Mouse (Mus musculus): ENCODE measurements at regions not wholly inside any gene's neighbourhood (a gene's known extent, or its start where the extent isn't known, plus 50 kb on each side); places are given as distances from the start of the nearest gene placed in this dataset.
A peak's percentile ranks its signal among the peaks of the same experiment; 100 is the strongest.

DNA sequence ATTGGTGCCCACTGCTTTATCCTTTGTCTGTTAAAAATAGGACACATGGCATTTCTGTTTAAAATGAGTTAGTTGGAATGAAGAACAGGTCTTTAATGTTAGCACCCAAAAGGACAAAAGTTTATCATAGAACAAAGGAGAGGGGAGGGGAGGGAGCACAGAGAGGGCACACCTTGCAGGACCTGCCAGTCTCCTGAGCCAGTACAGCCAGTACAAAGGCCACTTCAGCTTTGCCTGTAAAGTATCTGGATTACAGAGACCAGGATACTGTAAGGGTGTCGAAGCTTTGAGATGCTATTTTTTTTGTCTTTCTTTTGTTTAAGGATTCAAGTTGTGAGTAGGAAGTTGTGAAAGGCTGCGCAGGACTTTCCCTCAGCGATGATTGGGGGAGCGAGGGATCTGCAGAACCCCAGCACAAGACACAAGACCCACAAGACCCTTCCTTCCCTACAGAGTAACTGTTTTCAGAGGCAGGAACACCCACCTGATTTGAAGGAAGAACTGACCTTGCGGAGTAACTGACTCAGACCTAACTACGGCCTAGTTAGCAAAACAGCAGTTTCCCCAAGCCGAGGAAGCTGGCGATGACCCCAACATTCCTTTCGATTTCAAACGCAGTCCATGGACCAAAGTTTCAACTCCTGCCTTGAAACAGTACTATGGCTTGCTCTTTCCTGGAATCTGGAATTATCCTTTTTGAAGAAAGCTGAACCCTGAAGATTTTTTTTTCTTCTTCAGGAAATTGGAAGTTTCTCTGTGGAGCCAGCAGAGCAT lies 178.1 kb downstream of the Efnb2 start:
- DNase-seq: no peak

DNA sequence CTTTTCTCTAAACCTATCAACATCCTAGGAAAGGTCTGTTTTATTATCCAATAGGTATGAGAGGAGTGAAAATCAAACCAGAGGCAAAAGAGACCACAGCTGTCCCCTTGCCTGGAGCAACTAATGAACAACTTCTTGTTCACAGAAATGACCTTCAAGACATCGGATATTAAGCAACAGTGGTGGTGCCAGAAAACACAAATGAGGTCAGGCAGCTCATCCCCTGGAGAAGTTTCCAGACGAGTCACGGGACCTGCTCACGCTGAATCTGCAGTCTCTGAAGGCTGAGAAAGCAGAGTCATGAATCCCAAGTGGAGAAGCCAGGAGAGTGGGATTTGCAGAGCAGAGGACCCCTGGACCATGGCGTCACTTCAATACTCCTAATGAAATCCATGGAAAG lies 183.6 kb downstream of the Efnb2 start:
- no peak for DNase-seq

DNA sequence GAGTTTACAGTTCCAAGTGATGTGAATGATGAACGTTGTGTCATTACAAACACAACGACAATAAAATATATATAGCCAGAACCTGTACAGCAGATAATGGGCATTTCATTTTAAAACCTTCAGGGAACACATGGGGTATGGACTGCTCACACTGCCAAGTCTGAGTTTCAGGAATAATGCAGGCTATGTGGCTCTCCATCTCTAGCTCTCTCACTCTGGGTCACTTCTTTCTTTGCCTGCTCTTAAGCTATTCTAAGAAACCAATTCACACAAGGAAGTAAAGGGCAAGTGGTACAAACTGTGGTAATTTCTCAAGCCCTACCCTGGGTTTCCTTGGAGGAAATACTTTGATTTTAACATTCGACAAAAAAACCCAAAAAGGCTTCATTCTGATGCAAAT lies 192.5 kb downstream of the Efnb2 start:
- DNase-seq: no peak

DNA sequence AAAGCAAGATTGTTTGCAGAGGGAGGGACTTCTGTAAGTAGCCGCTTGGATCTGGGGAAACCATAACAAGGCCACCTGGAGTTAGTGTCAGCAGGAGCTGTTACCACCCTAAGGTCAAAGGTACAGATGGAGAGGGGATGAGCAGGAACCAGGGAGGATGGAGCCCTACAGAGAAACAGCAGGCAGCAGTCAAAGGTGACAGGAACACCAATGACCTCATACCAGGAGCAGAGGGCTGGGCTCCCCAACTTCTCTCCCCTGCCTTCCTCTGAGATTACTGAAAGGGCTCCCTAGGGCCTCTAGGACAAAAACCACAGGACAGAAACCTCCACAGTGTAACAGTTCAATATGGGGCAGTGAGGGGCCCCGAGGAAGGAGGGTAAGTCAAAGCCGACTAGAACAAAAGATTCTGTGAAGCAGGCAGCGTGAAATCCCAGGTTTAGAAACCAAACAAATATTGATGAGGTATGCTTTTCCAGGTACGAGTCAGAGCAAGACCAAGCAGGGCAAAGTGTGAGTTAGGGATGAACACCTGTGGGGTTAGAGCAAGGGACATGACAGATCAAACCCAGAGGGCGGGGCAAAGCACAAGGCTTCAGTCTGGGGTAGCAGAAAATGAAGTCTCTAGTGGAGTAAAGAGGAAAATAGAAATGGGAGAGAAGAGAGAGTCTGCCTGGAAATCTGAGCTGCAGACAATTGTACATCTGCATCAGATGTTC lies 194.4 kb downstream of the Efnb2 start:
- no peak for DNase-seq

DNA sequence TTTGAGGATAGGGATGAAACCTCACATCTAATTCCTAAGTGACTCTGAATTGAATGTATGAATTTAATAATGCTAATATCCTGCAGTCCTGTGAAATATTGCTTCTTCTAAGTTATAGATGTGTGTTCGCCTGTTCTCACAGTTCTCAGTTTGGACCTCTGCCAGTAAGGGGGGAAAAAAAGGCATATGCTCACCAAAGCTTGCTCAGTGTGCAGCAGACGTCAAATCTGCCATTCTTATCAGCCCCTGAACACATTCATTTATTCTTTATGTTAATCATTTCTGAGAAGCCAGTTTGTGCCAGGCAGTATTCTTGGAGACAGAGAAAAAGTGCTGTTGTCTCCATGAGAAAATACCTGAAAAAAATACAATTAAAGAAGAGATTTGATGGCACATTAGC lies 198.6 kb downstream of the Efnb2 start:
- DNase-seq: no peak

DNA sequence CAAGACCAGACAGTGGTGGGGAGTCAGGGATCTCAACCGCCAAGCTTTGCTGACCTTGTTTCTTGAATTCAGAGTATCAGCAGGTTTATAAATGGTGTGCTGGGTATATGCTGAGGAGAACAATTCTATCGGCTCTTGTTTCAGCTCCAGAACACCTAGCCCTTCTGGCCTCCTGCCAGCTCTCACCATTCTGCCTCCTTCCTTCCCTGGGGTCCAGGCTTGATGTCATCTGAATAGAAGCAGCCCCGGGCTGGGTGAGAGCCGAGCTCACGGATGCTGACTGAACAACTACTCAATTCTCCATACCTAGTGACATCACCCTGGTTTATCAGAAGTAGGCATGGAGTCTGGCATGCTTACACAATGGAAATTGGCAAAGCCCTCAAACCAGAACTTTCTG lies 203.5 kb downstream of the Efnb2 start:
- no peak for DNase-seq

DNA sequence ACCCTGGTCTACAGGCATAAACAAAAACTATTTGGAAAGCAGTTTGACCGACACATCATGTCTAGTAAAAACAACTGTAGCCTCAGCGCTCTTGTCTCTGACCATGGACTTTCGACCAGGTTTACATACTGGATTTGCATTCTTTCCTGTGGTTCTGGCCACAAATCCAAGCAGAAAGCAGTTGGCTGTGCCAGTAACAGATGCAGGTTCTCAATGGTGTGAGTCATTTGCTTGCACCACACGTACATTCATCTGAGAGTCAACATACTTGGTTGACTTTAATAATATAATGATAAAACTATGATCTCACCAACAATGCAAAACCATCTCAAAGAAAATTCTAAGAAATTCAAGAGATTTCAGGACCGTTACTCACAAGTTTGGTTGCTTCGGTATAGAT lies 207.1 kb downstream of the Efnb2 start:
- no peak for DNase-seq

DNA sequence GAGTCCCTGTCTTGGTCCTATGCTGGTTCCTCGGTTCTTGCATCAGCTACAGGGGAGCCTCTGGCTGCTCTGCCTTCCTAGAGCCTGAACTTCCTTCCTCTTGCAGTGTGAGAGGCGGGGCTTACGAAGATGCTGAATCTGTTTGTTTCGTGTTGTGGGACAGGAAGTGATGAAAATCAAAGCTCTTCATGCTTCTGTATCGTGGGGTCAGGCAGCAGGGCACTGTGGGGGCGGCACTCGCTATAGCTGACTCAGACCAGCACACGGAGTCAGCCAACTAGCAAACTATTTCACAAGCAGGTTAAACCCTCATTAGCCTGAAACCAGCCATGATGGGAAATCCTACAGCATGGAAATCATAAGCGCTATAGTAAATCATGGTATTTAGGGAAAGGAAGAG lies 208.8 kb downstream of the Efnb2 start:
- DNase-seq: no peak

DNA sequence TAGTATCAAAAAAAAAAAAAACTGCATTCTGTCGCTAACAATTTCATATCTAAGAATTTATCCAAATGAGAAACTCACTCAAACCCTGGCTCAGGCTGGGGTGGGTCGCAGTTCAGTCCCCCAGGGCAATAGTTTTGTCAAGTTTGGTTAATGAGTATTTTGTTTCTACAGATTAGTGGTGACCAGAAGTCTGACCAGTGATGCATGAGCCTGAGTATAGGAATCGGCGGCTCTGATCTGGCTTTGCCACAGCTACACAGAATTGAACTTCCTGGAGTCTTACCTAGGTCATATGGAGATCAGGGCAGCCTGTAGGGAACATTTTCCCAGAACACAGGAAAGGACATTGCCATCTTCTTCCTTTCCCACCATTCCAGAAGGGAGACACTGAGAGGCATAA lies 212.1 kb downstream of the Efnb2 start:
- no peak for DNase-seq

DNA sequence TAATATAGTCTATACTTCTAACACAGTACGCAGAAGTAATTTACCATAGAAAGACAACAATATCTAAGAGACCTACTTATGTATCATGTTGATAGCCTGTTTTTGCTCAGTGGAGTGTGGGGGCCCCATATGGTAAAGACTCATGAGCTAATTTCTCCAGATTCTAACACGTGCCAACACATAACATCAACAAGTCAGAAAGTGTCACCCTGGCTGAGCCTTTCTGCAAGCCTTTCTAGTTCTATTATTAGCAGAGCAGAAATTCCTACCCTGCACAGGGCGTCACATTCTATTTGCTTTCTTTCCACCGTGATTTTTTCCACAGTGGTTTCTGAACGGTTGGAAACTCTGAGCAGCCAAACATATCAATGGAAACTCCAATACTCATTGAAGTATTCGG lies 219.5 kb downstream of the Efnb2 start:
- DNase-seq: no peak

DNA sequence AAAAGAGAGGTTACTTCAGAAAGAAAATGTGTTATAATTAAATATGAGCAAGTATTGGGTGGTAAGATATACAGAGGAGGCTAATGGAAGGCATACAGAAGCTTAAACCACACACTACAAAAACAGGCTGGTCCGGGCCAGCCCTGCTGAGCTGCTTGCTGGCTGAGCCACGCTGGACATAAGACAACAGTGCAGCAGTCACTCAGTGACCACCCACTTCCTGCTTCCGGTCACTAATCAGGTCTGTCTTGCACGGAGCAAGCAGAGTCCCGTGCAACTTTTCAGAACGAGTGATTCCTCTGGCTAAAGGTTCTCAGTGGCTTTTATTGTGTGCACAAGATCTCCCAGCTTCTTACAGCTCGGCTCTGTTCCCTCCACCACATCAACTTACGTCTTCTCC lies 220.1 kb downstream of the Efnb2 start:
- no peak for DNase-seq

DNA sequence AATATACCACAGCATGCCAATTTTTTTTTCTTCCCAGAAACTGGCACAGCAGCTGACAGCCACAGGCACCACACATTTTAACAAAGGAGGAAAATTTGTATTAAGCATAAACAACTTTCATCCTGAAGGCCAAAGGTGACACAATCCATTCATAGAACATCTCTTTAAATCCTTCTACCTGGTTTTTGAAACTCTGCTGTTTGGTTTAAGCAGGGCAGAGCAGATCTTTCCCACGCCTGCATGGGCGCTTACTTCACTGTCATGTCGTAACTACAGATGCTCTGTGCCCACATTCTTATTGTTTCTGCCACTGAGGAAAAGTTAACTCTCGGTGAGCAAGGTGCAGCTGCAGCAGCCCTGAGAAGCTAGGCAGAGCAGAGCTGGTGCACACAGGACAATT lies 234.8 kb downstream of the Efnb2 start:
- DNase-seq: peak; percentile 8

DNA sequence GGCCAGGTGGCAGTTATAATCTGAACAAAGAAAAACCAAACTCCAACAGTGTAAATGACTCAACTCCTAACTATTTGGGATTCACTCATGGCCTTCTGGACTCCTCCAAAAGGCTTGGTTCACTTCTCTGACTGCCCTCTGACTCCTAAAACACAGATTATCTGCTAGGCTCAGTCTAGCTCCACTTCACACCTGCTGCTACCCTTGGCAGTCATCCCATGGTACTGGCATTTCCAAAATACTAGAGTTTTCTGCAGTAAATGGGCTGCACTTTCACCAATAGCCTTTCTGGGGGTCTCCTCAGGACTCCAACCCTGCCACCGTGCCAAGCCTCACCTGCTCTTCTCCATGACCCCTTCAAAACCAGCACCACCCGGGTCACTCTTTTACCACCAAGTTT lies 237.6 kb downstream of the Efnb2 start:
- no peak for DNase-seq

DNA sequence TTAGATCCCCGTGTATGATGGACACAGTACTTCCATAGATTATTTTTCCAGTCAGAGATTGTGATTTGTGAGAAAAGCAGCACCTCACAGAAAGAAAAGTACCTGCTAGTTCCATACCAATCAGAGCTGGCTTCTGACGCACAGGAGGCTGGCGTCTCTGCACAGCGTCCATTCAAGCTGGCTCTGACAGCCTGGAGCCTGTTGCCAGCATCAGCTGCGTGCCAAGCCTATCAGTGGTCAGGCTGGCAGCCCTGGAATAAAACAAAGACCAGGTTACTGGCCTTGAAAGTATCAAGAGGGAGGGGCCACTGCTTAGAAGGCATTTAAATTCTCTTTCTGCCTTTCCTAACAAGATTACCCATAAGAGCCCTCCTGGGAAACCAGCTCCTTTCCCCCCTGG lies 239.3 kb downstream of the Efnb2 start:
- no peak for DNase-seq

DNA sequence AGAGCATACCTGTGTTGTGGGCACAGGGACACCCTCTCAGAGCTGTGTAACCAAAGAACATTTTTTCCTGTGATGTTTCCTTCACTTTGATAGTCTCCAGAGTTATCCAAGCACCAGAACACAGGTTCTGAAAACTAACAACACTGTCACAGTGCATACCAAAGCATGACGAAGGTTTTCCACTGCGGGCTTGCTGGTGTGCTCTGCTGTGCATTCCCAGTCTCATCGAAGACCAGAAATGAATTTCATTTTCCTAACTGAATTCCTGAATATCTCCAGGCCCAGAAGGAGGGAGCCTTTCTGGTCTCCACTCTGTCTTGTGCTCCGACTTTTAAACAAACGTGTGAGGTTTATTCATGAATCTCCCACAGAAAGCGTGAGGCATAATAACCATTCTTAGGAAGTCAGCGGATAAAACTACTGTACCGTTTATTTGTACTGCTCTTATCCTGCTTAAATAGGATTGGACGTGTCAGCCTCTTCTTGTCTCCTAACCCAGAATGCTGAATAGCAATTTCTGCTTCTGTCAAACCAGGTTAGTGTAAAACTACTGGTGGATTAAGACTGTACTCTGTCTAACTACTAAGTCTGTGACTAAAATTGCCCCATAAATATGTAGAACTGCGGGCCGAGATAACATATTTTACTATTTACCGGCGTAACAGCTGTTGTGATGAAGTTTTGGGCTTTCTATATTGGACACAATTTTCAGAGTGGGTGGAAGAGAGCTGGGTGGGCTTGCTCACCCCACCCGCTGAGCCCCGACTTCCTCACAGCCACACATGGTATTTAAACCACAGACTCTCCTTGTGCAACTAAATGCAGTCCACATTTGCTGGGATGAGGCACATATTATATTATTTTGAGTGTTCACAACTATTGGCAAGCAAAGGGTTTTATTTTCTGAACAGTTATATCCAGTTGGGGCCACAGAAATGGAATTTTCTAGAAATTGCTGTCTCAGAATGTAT lies 241.4 kb downstream of the Efnb2 start:
- DNase-seq: no peak

DNA sequence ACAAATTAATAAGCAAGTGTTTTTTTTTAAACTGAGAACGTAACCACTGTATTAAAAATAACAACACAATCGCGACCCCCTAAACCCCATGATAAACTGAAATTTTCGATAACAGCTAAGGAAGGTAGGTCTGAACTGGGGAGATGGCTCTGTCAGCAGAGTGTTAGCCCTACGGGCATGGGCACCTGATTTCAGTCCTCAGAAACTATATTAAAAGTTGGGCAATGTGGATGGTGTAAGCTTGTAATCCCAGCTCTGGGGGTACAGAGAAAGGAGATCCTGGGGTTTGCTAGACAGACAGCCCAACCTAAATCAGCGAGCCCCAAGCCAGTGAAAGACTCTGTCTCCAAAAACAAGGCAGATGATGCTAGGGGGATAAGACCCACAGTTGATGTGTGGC lies 242.1 kb downstream of the Efnb2 start:
- DNase-seq: no peak

DNA sequence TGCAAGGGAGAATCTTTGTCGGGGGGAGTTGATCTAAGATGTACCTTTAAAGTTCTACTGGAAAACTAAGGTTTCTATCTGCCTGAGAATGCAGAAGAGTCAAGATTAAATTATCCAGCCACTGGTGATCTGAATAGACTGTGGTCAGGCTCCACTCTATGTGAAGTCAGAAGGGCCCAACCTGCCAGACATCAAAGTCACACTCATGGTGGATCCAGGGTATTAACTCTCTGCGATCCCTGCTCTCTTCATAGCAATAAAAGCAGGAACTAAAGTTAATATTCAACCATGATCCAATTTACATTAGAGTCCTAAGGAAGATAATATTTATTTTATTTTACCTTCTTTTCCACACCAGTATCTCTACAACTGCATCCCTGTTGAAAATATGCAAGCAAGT lies 242.5 kb downstream of the Efnb2 start:
- DNase-seq: no peak

DNA sequence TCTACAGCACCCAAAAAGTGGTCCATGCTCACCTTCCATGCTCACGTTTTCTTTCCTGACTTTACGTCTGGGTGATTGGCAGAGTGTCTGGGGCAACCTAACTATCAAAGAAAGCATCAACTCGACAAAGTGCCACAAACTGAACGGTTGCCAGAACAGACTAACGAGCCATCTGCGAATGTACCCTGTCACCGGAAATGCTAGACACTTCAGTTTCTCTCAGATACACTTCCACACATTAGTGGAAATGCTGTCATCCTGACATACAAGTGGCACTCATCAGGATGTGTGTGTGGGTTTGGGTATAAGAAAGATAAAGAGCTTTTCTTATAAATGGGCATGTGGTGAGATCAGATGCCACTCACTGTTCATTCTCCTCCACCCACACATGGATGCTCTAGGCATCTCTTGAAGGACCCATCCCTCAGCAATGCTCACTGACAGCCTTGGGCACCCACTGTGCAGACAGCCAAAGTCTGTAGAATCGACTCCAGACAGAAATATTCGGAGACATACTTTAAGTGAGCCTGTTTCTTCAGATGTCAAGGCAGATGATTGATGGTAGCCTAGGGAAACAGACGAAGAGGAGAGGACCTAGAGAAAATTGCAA lies 244.8 kb downstream of the Efnb2 start:
- DNase-seq: no peak

DNA sequence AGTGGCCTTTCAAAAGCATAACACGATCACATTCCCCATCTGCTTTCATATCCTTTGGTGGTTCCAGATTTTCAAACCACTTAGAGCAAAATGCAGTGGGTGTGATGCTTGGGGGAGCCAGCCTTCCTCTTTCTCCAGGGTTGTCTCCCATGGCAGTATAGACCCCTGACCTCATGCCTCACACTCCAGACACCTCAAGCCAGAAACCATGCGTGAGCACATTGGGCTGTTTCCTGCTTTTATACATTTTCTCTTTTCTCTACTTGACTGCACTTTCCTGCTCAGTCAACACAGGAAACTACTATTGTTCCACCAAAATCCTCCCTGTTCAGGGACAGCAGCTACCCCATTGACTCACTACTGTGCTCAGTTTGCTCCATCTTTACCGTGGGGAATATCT lies 253.7 kb downstream of the Efnb2 start:
- DNase-seq: no peak

DNA sequence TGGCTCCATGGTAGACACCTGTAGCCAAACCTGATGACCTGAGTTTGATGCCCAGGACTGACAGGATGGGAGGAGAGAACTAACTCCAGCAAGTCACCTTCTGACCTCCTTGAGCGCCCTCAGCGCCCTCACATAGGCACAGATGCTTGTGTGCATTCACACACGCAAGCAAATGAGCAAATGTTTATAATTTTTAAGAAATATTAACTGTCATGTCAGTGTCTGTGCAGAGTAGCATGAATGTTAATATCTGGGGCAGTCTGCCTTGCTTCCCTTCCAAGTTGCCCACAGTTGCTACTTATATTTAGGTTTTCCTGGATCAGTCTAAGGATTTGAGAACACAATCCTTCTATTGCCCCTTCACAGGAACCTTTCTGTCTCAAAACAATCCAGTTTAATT lies 257.6 kb downstream of the Efnb2 start:
- DNase-seq: no peak

DNA sequence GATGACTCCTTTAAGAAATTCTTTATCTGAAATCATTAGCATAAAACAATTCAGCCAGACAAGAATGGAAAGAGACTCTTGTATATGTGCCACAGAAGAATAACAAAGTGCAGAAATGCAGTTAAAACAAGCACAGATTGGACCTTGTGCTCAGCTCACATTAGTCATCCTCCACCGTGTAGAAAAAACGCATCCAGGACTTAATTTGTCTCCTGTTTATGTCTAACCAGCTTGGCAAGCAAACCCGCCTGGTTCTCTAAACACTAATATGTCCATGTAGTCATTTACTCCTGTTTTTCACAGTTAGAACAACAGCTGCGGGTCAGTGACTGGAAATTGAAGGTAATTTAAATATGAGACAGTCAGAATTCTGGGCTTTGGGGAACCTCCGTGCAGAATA lies 268.7 kb downstream of the Efnb2 start:
- peak; percentile 8 for DNase-seq

DNA sequence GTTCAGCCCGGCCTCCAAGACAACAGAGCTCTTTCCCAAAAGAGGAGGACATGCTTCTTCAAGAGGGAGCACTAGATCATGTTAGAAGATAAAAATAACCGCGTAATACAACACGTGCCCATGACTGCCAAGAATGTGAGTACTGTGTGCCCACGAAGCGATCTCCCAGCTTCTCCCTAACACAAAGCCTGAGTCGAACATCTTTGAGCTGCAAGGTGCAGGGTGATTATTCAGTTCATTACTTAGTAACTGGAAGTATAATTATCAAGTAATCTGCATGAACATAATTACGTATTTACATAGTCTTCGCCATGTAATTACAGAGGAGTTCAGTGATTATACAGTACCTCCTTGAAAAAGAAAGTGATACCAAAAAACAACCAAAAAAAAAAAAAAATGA lies 269.7 kb downstream of the Efnb2 start:
- DNase-seq: no peak

DNA sequence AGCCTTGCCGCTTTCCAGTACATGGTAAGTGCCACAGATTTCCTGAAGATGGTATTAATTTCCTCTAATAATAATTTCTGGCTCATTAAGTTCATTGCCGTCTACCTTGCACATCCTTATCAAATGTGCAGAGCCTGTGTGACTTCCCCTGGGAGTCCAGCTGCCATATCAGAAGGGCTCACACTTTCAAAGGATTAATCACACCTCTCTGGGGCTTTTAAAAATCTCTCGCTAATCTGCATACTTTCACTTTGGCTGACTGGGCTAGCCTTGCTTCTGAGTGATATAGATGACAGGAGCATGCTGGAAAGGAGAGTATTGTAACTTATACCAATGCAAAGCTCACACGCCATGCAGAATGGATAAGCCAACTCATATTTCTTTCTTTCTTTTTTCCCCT lies 282.8 kb downstream of the Efnb2 start:
- DNase-seq: no peak

Data from right cerebral cortex, adult 18-20 months (tissue).